Mouse (Mus musculus) heart, adult 11 months (tissue): ENCODE data around the gene Ndufaf2.

Experiments
- DNase-seq: peaks from one replicate; pipeline ENCODE4 v3.0.0; 2022

The Ndufaf2 gene

DNA sequence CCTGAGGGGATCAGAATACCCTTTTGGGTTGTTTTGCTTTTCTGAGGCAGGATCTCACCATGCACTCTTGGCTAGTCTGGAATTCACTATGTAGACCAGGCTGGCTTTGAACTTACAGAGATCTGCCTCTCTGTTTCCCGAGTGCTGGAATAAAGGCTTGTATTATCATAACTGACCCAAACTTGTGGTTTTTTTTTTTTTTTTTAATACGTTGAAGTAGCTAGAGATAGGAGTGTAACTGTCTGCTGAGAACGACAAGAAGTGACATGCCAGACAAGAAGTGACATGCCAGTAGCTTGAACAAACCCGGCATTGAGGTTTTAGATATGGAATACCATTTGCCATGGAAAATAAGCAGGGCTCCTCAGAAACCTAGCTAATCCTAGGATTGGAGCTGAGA is 125.6 kb downstream of the Ndufaf2 start:
- no peak for DNase-seq

DNA sequence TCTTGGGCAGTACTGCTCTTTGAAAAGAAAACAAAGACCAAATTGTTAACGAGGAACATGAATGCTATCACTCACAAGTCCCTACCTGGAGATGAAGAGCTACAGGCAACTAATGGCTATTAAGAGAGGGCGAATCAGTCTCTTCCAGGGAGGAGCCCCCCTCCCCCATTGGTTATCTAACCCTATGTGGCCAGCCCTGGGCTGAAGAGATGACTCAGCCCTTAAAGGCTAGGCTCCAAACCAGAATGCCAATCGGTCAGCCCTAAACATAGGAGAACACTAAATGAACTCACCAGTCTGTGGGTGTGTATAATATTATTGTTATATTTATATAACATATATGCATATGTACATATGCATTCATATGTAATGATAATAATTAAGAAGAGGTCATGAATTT is 132.6 kb downstream of the Ndufaf2 start:
- DNase-seq = peak; percentile 25

DNA sequence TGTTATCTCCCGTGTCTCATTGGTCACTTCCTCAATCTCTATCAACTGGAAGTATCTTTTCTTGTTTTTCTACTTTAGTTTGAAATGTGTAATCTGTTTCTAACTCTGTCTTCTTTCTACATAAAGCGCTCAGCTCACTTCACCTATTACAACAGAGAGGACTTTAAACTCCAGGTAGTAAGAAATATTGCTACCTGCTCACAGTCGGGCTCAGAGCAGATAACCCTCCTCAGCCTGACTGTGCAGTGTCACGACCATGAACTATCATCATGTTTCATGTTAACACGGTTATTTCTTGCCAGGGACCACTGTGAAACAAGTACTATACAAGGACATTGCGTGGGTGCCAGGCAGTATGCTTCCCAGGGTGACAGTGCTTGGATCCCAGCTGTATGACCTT is 141.1 kb downstream of the Ndufaf2 start:
- no peak for DNase-seq

DNA sequence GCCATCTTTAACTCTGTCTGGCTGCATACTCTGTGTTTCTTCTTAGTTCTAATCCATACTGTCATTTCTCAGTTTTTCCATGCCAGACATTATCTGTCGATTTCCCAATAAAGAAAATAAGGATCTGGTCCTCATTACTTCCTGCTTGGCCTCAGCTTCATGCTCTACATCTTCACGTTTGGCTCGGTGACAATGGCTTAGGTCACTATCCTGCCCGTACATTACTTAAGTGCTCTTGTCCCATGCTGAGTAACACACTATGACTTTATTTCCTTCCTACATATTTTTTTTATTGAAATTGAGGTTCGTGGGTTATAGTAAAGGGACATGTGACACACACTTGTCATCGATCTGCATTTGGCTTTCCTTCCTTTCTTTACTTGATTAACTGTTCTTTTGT is 143.3 kb downstream of the Ndufaf2 start:
- peak; percentile 72 for DNase-seq

DNA sequence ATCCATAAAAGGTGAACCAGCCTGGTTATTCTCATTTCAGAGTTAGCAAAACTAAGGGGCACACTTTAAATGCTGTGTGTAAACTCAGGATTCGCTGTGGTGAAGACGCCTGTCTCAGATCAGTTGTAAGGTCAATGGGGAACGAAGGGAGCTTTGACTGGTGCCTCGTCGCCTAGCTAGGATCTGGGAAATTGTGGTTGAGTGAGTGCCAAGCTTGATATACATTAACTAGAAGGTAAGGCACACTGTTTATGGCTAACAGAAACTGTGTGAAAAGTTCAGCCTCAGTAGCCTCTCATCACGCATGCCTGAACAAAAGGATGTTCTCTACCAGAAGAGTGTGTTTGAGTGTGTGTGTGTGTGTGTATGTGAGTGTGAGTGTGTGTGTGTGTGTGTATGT is 144.6 kb downstream of the Ndufaf2 start:
- no peak for DNase-seq

DNA sequence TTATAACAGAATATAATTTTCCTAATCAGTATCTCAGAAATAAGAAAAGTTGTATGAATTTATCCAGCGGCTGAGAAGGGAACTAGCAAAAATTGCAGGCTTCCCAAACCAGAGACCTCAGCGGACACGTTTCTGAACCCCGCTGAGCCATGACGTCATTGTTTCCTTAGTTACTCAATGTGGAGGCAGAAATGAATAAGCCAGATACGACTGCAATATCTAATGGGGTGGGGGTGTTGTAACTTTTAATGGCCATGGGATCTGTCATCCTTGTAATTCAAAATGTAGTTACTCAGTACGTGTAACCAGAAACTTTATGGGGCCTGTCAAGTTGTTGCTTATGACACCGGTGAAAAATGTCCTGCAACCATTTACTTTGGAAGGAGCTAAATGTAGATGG is 145.3 kb downstream of the Ndufaf2 start:
- peak; percentile 39 for DNase-seq

DNA sequence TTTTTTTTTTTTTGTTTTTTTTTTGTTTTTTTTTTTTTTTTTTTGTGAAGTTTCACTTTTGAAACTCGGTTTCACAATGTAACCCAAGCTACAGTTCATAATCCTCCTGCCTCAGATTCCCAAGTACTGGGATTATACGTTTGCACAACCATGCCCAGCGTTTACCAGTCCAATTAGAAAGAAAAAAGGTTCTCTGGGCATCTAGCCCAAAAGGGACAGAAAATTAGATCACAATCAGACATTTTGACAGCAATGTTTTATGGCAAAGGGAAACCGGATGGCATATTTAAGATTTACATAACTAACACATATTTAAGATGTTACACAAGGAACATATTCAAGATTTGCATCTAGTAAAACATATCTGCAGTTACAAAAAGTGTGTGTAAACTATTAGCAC is 150.6 kb downstream of the Ndufaf2 start:
- no peak for DNase-seq

DNA sequence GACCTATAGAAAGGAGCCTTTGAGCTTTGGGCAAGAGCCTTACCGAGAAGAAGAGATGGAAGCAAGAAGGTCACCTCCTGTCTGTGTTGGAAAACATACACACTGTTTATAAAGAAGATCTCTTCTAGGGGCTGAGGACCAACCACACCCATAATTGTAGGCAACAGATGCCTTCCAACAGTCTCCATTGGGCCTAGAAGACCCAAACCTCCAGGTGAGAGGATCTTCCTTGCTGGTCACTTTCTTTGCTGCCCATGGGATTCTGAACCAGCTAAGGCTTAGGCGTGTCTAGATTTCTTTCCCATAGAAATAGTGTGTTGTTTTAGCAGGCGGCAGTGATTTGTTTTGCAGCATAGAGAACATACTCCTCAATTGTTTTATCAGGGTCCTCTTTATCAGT is 162.1 kb downstream of the Ndufaf2 start:
- peak; percentile 75 for DNase-seq

DNA sequence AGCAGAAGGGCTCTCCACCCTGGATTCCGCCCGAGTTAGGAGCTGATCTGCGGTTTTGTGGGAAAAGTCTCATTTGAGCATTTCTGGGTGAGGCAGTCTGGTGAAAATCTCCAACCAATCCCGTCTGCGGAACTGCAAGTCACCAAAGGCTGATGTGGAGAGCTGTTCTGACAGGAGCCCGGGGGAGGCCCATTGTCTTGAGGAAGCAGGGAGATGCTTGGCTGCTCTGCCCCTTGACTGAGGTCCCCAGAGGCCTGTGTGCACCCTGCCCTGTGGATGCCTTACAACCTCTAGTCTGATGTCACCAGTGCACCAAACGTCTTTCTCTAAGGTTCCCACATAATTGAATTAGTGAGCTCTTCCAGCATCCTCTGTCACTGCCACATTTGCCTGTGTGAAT is 163.2 kb downstream of the Ndufaf2 start:
- DNase-seq = peak; percentile 52

DNA sequence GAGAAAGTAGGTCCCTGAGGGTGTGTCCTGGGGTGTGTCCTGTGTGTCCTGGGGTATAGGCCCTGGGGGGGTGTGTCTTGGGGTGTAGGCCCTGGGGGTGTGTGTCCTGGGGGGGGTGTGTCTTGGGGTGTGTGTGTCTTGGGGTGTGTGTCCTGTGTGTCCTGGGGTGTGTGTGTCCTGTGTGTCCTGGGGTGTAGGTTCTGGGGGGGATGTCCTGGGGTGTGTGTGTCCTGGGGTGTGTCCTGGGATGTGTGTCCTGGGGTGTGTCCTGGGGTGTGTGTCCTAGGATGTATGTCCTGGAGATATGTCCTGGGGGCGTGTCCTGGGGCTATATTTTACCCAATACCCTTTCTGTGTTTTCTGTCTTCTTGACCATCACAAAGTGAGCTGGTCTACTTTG is 165.8 kb downstream of the Ndufaf2 start:
- DNase-seq = peak; percentile 64

DNA sequence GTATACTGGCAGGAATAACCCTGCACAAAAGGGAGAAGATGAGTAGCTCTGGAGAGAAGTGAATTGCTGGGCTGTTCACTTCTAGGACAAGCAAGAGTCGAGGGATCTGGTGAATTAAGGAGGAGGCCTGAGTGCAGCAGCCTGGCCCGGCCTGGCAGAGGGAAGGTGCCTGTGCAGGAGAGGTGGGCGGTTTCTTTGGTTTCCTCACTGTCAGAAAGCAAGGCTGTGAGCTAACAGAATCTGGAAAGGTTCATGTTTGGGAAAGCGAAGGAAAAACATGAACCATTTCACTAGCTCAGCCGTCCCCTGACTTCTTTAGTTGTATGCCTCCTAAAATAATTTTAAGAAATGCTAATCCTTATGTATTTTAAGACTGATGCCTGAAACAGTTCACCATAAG is 173.8 kb downstream of the Ndufaf2 start:
- DNase-seq = peak; percentile 40

DNA sequence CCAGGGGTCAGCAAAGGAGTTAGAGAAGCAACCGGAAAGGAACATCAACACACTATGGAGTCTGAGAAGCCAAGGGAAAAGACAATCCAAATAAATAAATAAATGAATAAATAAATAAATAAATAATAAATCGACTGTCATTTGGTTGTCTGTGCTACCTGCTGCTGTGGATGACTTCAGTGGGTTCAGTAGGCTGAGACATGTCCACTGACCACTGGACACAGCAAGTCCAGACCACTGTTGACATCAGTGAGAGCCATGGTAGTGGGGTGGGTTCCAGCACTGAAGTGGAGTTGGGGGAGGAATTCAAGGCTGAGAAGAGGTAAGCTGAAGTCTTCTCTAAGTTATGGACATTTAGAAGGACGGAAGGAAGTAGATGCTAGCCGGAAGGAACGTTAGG is 174.2 kb downstream of the Ndufaf2 start:
- peak; percentile 79 for DNase-seq

DNA sequence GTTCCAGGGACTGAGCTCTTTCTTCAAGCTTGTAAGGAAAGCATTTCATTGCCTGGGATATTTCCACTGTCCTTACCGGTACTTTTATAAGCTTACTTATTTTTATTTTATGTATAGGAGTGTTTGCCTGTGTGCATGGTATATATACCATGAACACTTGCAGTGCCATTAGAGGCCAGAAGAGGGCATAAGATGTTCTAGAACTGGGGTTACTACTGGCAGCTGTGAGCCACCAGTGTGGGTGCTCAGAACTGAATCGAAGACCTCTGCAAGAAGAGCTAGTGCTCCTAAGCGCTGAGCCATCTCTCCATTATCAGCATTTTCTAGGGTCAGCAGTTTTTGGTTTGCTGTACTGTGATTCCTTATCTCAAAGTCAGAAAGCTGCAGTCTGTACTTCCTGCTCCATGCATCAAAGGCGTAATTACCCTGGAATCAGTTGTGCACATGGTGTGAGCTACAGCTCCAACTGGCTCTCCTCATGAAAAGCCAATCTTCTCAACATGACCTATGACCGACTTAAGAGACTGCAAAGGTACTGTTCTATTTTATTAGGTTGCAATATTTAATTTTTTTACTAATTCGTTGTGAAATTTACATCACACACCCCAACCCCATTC is 175.1 kb downstream of the Ndufaf2 start:
- DNase-seq = peak; percentile 43

DNA sequence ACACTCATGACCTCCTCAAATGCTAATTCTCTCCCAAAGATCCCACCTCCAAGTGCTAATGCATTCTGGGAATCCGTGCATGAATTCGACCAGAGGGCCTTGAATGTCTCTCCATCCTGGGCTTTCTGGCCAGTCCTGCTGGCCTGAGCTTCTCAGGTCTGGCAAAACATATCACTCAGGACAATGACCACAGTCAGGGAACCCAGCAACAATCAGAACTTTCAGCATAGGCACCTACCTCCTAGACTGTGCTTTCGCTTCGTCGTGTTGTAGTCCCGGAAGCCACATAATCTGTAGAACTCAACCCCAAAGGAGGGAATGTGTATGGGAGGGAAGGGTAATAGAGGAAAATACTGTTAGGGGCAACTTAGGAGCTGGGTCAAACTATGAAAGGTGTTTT is 179.0 kb downstream of the Ndufaf2 start:
- DNase-seq = peak; percentile 66

DNA sequence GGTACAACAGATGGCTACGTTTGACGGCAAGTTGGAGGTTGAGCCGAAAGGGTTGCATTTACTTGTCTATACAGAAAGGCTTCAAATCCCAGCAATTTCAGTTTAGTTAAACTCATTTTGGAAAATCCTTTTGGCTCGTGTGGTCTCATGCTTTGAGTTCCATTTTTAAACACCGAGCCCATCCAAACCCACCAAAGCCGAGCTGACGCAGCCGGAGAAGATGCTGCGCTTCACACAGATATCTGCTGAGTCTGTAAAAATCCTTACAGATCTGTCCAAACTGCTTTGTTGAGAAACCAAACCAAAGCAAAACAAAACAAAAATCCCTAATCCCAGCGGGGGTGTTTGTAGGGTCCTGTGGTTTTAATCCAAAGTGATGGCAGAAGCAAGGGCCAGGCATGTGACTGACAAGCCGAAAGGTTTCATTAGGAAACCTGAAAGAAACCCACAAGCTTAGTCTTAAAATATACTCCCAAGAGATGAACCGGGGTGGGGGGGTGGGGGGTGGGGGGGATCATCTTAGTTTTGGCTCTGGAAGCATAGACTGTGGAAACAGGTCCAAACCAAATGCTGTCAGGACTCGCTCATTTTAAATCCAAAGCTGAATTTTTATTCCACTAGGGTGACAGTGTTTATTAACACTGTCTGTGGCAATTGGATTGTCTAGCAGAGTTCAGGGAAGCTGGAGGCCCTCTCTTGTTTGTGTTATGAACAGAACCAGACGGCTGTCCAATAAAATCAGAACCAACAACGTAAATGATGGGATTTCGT is 181.4 kb downstream of the Ndufaf2 start:
- peak; percentile 41 for DNase-seq

DNA sequence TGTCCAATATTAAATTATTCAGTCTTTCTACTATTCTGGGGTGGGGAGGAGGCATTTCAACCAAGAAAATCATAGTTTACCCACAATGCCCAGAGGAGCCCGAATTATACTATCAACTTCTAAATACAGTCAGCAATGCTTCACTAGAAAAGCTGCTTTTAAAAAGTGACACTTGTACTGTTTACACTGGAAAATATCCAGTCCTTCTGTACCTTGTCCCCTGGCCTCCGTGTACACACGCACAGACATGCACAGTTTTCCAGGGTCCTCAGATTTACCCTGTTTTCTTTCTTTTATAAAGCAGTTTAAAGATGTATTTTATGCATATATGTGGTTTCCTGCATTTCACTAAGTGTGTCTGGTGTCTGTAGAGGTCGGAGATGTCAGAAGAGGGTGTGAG is 186.0 kb downstream of the Ndufaf2 start:
- no peak for DNase-seq

DNA sequence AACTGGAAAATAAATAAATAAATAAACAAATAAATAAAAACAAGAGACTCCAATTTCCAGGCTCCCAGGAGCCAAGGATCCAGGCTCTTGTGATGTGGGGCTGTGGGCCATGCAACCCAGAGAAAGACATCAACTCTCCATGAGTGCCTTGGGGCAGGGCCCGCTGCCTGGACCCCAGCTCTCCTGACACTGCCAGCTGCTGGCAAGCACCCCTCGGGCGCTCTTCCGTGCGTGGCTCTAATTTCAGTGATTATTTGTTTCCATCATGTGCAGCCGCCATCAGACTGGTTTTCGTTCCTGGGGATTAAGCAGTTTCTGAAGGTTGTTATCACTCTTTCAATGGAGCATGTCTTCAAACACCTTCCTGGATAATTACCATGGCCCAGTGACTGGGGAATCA is 186.6 kb downstream of the Ndufaf2 start:
- DNase-seq = no peak

DNA sequence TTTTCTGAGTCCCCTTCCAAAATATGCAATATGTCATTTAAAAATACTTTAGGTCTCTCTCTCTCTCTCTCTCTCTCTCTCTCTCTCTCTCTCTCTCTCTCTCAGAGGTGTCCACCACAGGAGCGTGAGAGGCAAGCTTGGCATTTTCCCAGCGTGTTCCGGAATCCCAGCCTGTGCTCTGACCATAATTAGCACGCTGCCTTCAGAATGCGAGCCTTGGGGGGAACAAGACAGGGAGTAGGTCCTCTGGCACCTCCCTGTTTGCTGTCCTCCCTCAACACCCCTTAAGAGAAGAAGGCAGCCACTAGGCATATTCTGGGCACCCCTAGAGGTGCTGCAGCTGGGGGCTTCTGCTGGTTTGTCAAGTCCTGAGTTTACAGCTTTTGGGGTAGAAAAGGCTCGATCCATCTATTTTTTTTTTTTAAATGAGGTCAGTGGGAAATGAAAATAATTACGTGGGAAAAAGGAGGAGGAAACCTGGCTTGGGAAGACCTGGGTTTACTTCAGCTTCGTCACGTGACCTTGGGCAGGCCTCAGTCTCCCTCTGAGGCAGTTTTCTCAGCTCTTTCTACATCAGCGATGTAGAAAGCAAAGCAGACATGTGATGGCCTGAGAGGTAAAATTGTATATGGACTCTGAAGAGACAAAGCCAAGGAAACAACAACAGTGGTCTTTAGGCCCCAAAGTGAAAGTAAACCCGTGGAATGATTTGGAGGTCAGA is 187.8 kb downstream of the Ndufaf2 start:
- no peak for DNase-seq

DNA sequence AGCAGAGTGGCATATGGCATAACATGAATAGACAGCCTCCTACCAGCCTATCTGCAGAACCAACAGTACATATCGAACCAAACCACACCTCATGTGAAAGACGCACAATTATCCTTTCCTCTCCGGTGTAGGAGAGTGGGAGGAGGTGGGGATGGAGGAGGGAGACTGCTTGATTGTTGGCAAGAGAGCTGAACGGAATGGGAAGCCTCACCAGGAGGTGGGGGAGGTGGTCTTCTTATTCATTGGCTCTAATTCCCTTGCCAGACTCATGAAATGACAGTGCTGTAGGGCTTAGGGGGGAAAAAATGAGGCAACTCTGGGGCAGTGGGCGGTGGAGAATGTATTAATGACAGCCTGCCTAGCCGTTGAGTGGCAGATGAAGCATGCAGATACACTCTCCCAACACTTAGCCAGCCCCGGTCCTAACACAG is 188.4 kb downstream of the Ndufaf2 start:
- no peak for DNase-seq

DNA sequence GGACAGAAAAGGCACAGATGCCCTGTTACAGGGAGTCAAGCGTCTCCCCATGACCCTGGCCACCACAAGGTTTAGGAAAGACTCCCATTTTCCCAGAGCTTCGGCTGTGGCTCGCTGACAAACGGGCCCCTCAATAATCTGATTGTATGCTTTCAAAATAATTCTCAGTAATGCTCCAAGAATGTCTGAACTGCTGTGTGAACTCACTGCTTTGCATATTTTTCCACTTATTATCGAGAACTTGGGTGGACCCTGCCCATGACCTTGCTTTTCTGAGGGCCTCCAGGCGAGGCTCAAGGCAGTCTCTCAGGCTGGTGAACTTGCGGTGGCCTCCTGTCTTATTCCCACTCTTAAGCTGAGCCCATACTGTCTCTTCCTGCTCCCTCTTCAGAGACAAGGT is 193.8 kb downstream of the Ndufaf2 start:
- peak; percentile 66 for DNase-seq

DNA sequence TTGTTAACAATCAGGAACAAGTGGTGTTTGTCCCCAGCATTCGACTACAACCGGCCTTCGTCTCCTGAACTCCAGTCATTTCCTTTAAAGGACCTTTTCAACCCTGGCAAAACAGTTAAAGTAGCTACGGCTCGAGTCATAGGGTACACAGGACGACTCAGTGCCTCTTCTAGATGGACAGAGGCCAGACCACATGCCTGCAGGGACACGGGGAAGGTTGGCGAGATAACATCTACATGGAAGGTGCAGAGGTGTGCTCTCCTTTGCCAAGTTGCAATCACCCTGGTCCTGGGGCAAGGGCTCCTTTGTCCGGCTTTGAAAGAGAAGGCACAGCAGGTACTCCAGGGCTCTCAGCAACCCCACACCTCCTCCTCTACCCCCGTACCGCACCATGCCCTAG is 195.0 kb downstream of the Ndufaf2 start:
- DNase-seq = peak; percentile 14

DNA sequence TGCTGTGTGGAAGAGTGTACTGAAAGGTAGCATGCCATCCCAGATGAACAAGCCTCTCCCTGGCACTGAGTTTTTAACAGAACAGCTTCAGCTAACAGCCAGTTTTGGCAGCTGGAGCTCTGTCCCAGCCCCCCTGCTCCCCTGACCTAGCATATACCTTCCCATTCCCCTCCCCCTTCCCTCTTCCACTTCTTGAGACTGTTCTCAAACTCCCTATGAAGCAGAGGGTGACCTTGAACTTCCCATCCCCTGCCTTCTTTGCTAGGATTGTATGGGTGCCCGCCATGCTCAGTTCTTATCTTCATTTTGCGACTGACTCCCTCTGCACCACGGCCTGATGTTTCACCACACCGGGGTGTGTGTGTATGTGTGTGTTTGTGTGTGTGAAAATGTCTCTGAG is 195.7 kb downstream of the Ndufaf2 start:
- peak; percentile 46 for DNase-seq

DNA sequence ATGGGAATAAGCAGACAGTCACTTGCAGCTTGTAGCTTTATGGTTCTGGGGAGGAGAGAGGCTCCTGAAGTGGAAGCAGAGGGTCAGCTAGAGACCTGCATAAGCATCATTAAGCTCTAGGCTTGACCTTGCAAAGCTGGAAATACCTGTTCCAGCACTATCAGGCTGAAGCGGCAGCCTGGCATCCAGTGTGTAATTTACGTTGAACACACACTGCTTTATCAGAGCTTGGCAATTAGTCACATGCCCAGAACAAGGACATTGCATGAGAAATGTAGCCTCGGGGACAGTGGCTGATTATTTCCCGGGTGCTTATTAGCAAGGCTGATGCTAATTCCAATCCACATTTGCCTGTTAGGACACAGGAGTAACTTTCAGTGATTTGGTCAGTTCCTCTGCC is 196.5 kb downstream of the Ndufaf2 start:
- DNase-seq = no peak

DNA sequence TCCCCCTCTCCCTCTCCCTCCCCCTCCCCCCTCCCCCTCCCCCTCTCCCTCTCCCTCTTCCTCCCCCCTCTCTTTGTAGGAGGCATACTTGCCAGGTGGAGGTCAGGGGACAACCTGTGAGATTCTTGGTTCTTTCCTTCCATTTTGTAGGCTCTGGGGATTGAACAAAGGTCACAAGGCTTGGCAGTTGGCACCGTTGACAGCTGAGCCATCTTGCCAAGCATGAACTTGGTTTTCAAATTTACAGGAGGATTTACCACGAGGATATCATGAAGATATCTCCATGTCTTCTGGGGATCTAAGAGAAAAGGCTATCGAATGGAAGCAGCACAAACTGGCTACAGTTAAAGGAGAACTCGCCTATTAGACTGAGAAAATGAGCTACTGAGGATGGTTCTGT is 196.9 kb downstream of the Ndufaf2 start:
- DNase-seq = peak; percentile 33
